Mouse (Mus musculus): ENCODE data around the gene Acads.

Acads gene

DNA sequence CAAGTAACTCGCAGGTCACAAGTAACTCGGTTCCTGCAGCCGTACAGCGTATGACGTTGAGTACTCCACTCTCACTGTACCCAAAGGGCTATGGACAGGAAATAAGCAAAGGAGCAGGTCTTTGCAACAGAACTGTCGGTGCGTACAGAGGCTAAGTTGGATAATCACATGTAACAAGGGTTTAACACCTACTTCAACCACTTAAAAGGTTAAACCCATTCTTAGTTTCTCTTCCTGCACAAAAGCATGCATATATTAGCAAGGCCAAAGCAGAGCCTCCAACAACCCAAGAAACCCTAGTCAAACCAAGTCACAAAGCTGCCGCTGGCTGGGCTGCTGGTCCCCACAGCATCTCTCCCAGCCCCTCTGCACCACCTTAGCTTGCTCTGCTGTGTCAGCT, 13.3 kb upstream of the Acads start:
- in situ Hi-C loops (cut with MboI; ENCODE audit: low pct_unique_long_range_greater_than_20kb in 1 of 2, low sequenced_read_pairs in 2 of 2, unreplicated experiment in 1 of 2), result no loop called here

DNA sequence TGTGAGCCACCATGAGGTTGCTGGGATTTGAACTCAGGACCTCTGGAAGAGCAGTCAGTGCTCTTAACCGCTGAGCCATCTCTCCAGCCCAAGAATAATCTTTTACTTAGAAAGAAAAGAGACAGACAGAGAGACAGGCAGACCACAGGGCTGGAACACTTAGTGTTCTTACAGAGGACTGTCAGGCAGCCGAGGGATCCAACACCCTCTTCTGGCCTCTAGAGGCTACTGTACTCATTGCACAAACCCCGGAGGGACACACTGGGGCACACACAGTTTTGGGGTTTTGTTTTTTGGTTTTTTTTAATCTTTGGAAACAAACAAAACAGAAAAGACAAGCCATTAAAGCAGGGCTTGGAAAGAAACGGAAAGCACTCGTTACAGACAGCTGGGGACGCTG, 10.2 kb upstream of the Acads start:
- in situ Hi-C loops (cut with MboI; ENCODE audit: low pct_unique_long_range_greater_than_20kb in 1 of 2, low sequenced_read_pairs in 2 of 2, unreplicated experiment in 1 of 2), result no loop called here

DNA sequence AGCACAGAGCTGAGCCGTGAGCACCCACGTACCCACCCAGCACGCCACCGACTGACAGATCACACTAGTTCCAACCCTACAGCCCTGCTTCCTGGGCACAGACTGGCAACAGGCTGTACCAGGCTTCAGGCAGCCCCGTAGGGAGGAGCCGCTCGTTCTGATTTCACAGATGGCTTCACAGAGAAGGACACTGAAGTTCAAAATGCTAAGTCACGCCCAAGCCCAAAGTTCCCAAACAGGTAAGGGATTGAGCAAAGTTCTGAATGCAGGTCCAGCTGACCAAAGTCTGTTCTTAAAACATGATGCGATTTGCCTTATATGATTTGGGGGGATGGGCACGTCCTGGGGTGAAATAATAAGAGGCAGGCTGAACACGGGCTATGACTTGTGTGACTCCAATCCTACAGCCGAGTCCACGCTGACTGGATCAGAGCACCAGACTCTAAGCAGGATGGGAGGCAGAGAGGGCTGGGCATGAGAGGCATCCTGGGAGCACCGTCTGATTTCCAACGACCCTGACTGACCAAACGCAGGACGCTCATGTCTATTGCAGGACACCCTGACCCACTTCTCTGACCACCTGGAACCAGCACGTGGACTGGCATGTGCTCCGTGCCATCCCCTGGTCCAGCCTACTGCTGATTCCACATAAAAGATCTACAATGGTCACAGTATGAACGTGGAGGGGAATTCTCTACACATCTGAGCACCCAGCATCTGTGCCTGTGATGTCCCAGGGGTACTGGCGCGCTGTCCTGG, 8.5 kb upstream of the Acads start:
- in situ Hi-C loops (cut with MboI; ENCODE audit: low pct_unique_long_range_greater_than_20kb in 1 of 2, low sequenced_read_pairs in 2 of 2, unreplicated experiment in 1 of 2), result no loop called here

DNA sequence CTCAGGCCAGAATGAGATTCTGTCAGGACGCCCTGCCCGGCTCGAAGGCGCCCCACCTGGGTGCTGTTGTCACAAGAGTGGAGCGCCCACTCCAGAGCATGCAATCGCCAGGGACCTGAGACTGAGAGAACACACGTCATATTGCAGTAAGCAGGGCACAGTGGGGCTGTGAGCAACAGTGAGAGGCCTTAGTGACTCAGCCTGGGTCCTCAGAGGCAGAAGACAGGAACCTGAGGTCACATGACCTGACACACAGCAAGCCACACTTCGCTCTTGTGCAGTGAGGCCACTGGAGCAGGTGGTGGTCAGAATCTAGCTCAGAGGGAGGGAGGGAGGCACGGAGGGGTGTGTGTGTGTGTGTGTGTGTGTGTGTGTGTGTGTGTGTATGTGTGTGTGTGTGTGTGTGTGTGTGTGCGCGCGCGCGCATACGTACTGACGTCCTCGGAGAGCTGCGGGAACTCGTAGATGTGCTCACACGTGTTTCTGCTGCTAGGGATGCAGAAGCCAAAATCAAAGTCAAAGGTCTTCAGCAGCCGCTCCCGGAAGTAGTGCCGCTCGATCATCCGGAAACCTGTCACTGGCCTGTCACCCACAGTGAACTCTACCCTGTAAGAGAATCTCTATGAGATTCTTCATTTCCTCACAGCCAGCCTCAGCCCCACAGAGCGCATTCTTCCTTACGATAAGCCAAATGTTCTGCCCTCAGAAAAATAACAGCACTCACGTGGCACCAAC, 7.6 kb upstream of the Acads start:
- in situ Hi-C loops (cut with MboI; ENCODE audit: low pct_unique_long_range_greater_than_20kb in 1 of 2, low sequenced_read_pairs in 2 of 2, unreplicated experiment in 1 of 2), result no loop called here

DNA sequence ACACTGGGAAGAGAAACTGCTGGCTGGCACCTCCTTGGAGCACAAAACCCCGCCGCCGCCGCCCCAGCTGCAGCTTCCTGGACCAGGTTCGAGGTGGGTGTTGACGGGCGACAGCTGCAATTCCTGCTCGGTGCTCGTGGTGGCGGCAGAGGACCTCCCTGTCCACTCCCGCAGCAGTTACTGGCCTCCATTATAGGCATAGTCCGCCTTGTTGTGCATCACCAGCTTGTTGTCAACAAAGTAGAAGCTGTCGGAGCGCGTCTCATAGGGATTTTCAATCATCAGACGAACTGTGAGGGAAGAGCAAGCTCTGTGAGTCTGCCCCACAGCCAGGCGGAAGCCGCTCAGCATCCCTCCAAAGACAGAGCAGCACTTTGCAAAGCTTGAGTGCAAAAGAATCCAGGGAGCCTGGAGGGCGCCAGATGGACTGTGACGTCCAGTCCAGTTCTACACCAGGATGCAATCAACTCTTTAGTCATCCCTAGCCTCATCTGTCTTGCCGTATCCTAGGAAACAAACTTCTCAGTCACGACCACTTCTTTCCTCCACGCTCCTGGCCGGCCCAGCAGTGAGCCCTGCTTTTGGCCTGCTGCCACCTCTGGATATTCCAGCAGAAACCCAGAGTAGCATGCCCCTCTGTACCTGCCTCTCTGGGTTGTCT, 6.2 kb upstream of the Acads start:
- in situ Hi-C loops (cut with MboI; ENCODE audit: low pct_unique_long_range_greater_than_20kb in 1 of 2, low sequenced_read_pairs in 2 of 2, unreplicated experiment in 1 of 2), result no loop called here

DNA sequence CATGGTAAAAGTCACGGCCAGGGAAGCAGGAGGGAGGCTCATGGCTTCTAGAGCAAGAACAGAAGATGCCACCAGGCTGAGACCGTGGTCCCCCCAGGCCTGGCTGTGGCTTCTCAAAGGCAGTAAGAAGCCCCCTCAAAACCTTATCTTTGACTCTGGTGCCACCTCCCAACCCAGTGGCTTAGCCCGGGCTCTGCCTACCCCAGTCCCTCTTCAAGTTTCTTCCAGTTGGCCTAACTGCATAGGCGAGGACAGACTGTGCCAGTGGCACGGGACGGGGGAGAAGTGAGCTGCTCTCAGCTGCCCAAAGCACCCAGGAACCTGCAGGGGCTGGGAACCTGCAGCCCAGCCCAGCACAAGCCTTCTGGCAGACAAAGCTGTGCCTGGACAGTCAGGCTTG, 5.5 kb upstream of the Acads start:
- in situ Hi-C loops (cut with MboI; ENCODE audit: low pct_unique_long_range_greater_than_20kb in 1 of 2, low sequenced_read_pairs in 2 of 2, unreplicated experiment in 1 of 2), result no loop called here

DNA sequence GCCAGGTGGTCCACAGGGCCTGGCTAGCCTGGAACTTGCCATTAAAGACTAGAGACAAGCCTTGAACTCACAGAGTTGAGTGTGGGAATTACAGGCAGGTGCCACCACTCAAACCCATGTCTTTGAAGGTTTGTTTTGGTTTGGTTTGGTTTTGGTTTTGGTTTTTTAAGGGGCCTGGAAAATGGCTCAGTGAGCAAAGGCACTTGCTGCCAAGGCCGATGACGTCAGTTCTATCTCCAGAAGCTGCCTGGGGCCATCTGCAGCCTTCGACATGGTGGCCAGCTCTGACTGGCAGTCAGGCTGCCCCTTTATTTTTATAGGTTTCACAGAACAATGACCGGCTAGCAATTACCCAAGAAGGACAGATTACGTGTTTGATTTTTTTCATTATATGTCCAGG, 1.8 kb upstream of the Acads start:
- in situ Hi-C loops (cut with MboI; ENCODE audit: low pct_unique_long_range_greater_than_20kb in 1 of 2, low sequenced_read_pairs in 2 of 2, unreplicated experiment in 1 of 2), result no loop called here

DNA sequence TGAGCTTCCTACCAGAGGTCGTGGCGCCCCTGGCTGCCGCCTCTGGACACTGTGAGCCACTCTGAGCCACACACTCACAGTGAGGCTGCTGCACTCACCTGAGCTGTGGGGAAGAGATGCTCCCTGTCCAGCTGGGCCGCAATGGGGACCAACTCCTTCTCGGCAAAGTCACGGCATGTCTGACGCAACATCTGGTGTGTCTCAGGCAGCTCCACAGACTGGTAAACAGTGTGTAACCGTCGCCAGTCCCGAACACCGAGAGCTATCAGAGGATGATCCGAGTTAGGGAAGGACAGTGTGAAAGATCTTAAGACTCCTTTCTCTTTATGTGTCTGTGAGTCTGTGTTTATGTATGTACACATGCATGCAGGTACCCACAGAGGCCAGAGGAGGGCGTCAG, 1.7 kb downstream of the Acads start:
- in situ Hi-C loops (cut with MboI; ENCODE audit: low pct_unique_long_range_greater_than_20kb in 1 of 2, low sequenced_read_pairs in 2 of 2, unreplicated experiment in 1 of 2), result loop anchor here in 1 of 2 experiments (5.0 kb wide), 1 partner anchor 110 kb away; no protein-coding TSS in a partner anchor

DNA sequence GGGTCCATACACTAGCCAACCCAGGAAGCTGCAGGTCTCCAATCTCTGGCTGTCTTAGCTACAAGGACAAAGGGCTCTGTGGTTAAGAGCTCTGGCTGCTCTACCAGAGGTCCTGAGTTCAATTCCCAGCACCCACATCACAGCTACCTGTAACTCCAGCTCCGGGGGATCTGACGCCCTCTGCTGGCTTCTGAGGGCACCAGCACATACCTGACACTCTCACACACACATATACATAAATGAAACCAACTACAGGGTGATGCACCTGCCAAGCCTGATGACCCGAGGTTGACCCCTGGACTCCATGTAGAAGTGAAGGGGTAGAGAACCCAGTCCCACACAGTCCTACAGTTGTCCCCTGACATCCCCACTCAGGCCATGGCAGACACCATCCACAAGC, 2.7 kb downstream of the Acads start:
- in situ Hi-C loops (cut with MboI; ENCODE audit: low pct_unique_long_range_greater_than_20kb in 1 of 2, low sequenced_read_pairs in 2 of 2, unreplicated experiment in 1 of 2), result loop anchor here in 1 of 2 experiments (5.0 kb wide), 1 partner anchor 111 kb away; no protein-coding TSS in a partner anchor

DNA sequence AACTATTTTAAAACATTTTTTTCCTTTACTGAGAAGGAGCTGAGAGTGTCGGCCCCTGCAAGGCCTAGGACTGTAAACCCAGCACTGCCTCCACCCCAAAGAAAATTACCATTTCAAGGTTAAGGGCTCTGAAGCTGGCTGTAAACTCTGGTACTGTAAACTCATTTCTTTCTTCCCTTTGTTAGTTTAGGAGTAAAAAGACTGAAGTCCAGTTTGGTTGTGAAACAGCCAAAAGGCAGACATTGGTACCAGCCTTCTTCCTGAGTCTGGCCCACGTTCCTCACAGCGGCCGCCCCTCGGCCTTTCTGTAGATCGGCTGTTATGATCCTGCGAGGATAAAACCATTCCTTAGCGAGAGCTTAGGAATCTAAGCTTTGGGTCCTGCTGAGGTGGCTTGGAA, 4.6 kb downstream of the Acads start:
- in situ Hi-C loops (cut with MboI; ENCODE audit: low pct_unique_long_range_greater_than_20kb in 1 of 2, low sequenced_read_pairs in 2 of 2, unreplicated experiment in 1 of 2), result no loop called here

DNA sequence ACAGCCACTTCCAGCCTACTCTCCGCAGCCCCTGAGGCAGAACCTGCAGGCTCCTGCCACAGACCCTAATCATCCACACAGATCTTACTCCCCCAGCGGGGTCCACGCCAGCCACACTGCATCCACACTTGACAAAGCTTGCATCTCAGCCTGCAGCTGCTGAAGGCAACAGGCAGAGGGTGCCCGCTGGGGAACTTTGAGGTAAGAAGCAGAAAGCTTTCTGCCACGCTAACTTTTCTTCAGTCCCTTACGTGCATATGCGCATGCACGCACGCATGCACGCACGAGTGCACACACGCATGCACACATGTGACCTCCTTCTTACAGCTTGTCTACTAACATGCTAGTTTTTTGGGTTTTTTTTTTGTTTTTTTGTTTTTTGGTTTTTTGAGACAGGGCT, 5.9 kb downstream of the Acads start:
- in situ Hi-C loops (cut with MboI; ENCODE audit: low pct_unique_long_range_greater_than_20kb in 1 of 2, low sequenced_read_pairs in 2 of 2, unreplicated experiment in 1 of 2), result no loop called here

DNA sequence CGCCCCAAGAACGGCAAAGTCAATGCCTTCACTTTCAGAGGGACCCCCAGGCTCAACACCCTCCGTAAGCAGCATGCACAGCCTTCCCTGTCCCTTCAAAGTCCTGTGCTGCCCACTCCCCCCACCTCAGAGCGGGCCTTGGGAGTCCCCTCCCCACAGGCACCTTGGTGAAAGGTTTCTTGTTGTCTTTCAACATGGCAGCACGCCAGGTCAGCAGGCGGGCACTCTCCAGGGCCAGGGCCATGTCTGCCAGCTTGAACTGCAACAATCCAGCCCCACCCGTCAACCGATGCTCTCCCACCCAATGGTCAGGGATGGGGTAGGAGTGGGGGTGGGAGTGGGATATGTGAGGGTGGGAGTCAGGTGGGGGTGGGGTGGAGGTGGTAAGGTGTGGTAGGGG, 8.0 kb downstream of the Acads start:
- in situ Hi-C loops (cut with MboI; ENCODE audit: low pct_unique_long_range_greater_than_20kb in 1 of 2, low sequenced_read_pairs in 2 of 2, unreplicated experiment in 1 of 2), result no loop called here

DNA sequence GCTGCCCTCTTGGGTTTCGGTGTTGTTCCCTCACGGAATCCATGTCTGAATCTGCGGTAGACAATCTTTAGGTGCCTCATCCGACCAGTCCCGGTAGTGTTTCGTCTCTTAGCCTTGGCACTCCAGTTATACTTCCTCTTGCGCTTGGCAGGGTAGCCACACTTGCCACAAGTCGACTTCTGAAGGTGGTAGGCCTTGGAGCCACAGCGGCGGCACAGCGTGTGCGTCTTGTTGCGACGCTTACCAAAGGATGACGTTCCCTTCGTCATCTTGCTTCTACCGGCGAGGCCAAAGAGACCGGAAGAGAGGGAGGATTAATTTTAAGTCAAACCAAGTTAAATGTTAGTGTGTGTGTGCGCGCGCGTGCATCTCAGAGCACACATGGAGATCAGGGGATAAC, 15.9 kb downstream of the Acads start:
- in situ Hi-C loops (cut with MboI; ENCODE audit: low pct_unique_long_range_greater_than_20kb in 1 of 2, low sequenced_read_pairs in 2 of 2, unreplicated experiment in 1 of 2), result loop anchor here in 1 of 2 experiments (5.0 kb wide), 1 partner anchor 126 kb away; no protein-coding TSS in a partner anchor

DNA sequence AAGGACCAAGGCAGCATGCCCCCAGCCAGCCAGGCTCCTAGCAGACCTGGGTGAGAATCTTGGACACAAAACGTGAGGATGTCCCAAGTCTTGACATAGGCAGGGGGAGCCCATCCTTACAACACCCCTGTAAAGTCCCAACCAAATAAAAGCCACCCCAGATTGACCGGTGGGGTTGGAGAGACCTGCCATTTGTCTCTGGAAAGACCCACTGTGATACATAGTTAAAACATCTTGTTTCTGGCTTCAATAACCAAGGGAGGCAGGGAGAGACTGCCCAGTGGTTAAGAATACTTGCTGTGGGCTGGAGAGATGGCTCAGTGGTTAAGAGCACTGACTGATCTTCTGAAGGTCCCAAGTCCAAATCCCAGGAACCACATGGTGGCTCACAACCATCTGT, 16.9 kb downstream of the Acads start:
- in situ Hi-C loops (cut with MboI; ENCODE audit: low pct_unique_long_range_greater_than_20kb in 1 of 2, low sequenced_read_pairs in 2 of 2, unreplicated experiment in 1 of 2), result loop anchor here in 1 of 2 experiments (5.0 kb wide), 1 partner anchor 125 kb away; no protein-coding TSS in a partner anchor

DNA sequence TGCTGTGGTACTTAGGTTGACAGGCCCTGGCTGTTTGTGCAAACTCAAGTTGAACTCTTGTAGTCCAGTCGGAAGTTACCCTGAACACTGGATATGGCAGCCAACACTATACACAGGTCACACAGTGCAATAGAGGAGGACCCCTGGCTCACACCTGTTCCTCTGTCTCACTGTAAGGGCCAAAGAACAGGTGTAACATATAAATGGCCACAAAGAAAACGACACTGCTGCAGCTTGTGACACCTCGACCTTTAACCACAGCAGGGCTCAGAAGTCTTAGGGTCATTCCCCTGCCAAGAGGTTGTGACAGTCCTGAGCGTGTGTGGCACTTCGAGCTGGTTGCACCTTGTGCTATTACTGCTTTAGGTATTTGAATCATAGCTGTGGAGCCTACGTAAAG, 18.7 kb downstream of the Acads start:
- in situ Hi-C loops (cut with MboI; ENCODE audit: low pct_unique_long_range_greater_than_20kb in 1 of 2, low sequenced_read_pairs in 2 of 2, unreplicated experiment in 1 of 2), result loop anchor here in 1 of 2 experiments (5.0 kb wide), 1 partner anchor 123 kb away; no protein-coding TSS in a partner anchor

DNA sequence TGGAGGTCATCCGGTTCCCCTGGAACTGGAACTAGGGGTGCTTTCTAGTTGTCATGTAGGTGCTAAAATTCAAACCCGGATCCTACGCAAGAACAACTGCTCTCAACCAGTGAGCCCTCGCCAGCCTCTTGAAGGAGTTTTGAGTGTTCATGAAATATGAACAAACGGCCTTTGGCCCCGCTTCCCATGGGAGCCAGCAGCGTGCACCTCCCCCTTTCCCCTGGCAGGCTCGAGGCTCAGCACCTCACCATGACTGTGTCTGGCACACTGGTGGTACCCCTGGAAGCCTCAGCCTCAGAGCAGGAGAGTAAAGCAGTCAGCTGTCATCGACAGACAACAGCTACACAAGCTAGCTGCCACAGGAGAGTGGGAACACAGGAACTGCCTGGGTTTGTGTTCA, 19.2 kb downstream of the Acads start:
- in situ Hi-C loops (cut with MboI; ENCODE audit: low pct_unique_long_range_greater_than_20kb in 1 of 2, low sequenced_read_pairs in 2 of 2, unreplicated experiment in 1 of 2), result loop anchor here in 1 of 2 experiments (5.0 kb wide), 1 partner anchor 123 kb away; no protein-coding TSS in a partner anchor

DNA sequence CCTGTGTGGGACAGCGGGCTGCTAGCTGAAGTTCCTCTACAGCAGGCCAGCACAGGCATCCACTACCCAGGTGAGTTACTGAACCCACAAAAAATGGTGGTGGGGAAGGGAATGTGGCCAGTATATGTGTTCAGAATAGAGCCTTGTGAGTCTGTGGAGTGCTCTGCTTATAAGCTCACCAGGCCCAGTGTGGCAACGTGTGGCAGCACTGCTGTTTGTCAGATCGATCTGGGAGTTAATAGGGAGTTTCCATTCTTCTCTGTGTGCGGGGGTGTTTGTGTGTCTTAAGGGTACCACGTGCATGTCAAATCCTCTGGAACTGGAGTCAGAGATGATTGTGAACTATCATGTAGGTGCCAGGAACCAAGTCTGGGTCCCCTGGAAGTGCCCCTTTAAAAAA, 19.6 kb downstream of the Acads start:
- in situ Hi-C loops (cut with MboI; ENCODE audit: low pct_unique_long_range_greater_than_20kb in 1 of 2, low sequenced_read_pairs in 2 of 2, unreplicated experiment in 1 of 2), result no loop called here

DNA sequence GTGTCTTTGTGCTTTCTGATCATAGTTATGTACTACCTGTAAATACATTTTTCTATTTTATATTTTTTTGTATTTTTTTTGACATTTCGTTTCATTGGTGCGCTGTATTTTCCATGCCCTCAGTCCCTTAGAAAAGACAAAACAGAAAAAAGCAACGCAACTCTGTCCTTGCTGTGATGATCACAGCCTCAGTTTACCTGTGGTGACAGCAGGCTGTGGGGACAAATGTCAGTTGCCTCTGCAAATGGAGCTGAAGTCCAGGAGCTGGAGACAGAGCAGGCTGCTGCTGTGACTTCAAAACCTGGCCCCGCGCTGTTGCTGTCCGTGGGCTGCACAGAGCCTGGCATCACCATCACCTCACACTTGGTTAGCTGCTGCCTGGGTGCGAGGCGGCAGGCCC, 21.0 kb downstream of the Acads start, which contains the start of gene Gm10401:
Gene Gm10401 (minus strand): TSS at position 101 of the 400 bp plus-strand sequence.
- in situ Hi-C loops (cut with MboI; ENCODE audit: low pct_unique_long_range_greater_than_20kb in 1 of 2, low sequenced_read_pairs in 2 of 2, unreplicated experiment in 1 of 2), result no loop called here

DNA sequence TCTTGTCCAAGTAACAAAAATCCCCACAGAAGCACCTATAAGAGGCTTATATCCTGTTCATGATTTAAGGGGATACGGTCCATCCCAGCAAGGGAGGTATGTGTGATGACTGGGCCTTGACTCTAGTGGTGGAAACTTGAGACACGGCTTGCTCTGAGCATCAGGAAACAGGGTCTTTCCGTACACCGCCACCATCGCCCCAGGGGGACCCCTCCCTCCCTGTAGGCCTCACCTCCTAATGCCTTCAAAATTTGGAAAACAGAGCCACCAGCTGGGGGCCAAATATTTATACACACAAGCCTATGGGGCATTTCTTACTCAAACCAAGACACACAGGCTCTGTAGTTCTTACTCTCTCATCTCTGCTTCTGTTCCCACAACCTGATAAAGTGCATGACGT, 27.4 kb downstream of the Acads start:
- in situ Hi-C loops (cut with MboI; ENCODE audit: low pct_unique_long_range_greater_than_20kb in 1 of 2, low sequenced_read_pairs in 2 of 2, unreplicated experiment in 1 of 2), result no loop called here
